Mouse (Mus musculus) lung, embryonic 15.5 days (tissue): ENCODE results near the gene Umps. TPM values are rescaled to one million over a fixed set of nuclear protein-coding genes. Genes with fewer than 3 reads are reported as not detected.

Experiments
- ATAC-seq: fragments of 200-750 bp; cut with Nextera tagmentation; 2 replicates; pipeline ENCODE4 v1.8.0; 2017; ENCODE audit warnings: moderate number of reproducible peaks, borderline replicate concordance; ENCODE audit not compliant: low FRiP score, low TSS enrichment; ENCODE audit errors: extremely low read depth
- H3K27ac ChIP-seq: fragments of 300-500 bp; sonication (generic); 2 replicates; pipeline ENCODE4 v1.5.1; 2015; ENCODE audit warnings: moderate library complexity, mild to moderate bottlenecking, inconsistent platforms
- H3K27me3 ChIP-seq: fragments of 300-500 bp; sonication (generic); 2 replicates; pipeline ENCODE4 v1.6.1; 2015; ENCODE audit warnings: inconsistent platforms
- H3K36me3 ChIP-seq: fragments of 300-500 bp; sonication (generic); 2 replicates; pipeline ENCODE4 v1.6.1; 2015; ENCODE audit warnings: inconsistent platforms
- H3K4me1 ChIP-seq: fragments of 300-500 bp; sonication (generic); 2 replicates; pipeline ENCODE4 v1.6.1; 2015; ENCODE audit warnings: inconsistent platforms
- H3K4me2 ChIP-seq: fragments of 300-500 bp; sonication (generic); 2 replicates; pipeline ENCODE4 v1.6.1; 2015; ENCODE audit warnings: inconsistent platforms, mild to moderate bottlenecking, moderate library complexity
- H3K4me3 ChIP-seq: fragments of 300-500 bp; sonication (generic); 2 replicates; pipeline ENCODE4 v1.5.1; 2015; ENCODE audit warnings: mild to moderate bottlenecking, inconsistent platforms
- H3K9ac ChIP-seq: fragments of 300-500 bp; sonication (generic); 2 replicates; pipeline ENCODE4 v1.6.1; 2015; ENCODE audit warnings: inconsistent platforms
- H3K9me3 ChIP-seq: fragments of 300-500 bp; sonication (generic); 2 replicates; pipeline ENCODE4 v1.6.1; 2016; ENCODE audit warnings: inconsistent platforms
- WGBS: fragments of 180-500 bp; shearing (Covaris S2); methylation state at CpG from one replicate; pipeline ENCODE4 v1.1.7; 2015; 5-methylcytosine and 5-hydroxymethylcytosine counted together
- polyA plus RNA-seq: library from polyadenylated mRNA; unstranded; fragments of >200 nt; fragmentation: Nextera tagmentation; extraction: Ambion mirVana; gene quantifications from 2 replicates; pipeline ENCODE4 v1.2.1, GENCODE M21; 2015

Umps gene
- polyA plus RNA-seq, 1 experiment from 2014 or later = 56.0 TPM

GRCm38 (mm10) chr16:33939133-33939531, 27.7 kb downstream of the Umps start:
- Histone ChIP-seq H3K27me3 (peaks cover 15% of the 10 kb centered on the region; the same call in 1 of the 2 replicates), H3K4me1 (peaks cover 90% of the 10 kb centered on the region), H3K4me3 (no peak overlapping the region), H3K36me3 (no peaks in the 10 kb centered on the region), H3K9ac (no peak overlapping the region), H3K27ac (0 out of 2 replicates have a peak overlapping the region, but pooled peaks have one; percentile 2), H3K9me3 (no peaks in the 10 kb centered on the region), H3K4me2 (no peak overlapping the region)
- 73% methylated on average over 2 of the region's 2 CpGs for WGBS
- no peak for ATAC-seq

- Histone ChIP-seq H3K9me3 (no peaks in the 10 kb centered on the region), H3K4me2 (no peak overlapping the region), H3K4me3 (no peak overlapping the region), H3K36me3 (no peaks in the 10 kb centered on the region), H3K27me3 (peaks cover 15% of the 10 kb centered on the region; the same call in 1 of the 2 replicates), H3K4me1 (peaks cover 90% of the 10 kb centered on the region), H3K27ac (peak overlapping the region; percentile 43; the same call in 1 of the 2 replicates), H3K9ac (no peak overlapping the region)
- 49% methylated on average over 12 of the region's 12 CpGs for WGBS
- ATAC-seq = no peak
Measured at GRCm38 (mm10) chr16:33938311-33939132, 28.3 kb downstream of the Umps start.

DNA sequence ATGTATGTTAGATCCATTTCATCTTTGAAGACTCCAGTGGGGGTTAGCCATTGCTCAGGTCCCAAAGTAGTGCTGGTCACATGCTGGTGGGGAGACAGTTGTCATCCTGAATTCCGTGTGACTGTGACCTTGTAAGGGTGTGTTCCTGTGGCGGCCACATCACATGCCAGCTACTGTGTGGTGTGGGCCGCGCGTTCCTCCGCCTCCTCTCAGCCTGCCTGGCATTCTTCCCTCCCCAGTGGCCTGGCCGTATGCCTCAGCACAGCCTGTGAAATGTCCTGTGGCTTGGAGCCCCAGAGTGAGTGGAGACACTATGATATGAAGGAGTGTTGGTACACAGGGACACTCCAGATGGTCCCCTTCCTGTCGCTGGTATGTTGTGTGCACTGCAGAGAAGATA, 29.3 kb downstream of the Umps start:
- no peak overlapping the region for H3K4me2 ChIP-seq
- 34% methylated on average over 8 of the region's 8 CpGs for WGBS
- H3K4me1 ChIP-seq = peaks cover 91% of the 10 kb centered on the region
- no peaks in the 10 kb centered on the region for H3K36me3 ChIP-seq
- peak overlapping the region; percentile 43; the same call in 1 of the 2 replicates for H3K27ac ChIP-seq
- ATAC-seq = peak; percentile 60
- no peaks in the 10 kb centered on the region for H3K9me3 ChIP-seq
- peaks cover 15% of the 10 kb centered on the region; the same call in 1 of the 2 replicates for H3K27me3 ChIP-seq
- no peak overlapping the region for H3K9ac ChIP-seq
- H3K4me3 ChIP-seq = no peak overlapping the region

GRCm38 (mm10) chr16:33936885-33937284, 30.0 kb downstream of the Umps start:
- Histone ChIP-seq H3K4me2 (no peak overlapping the region), H3K4me1 (peaks cover 86% of the 10 kb centered on the region), H3K36me3 (no peaks in the 10 kb centered on the region), H3K27me3 (peaks cover 15% of the 10 kb centered on the region; the same call in 1 of the 2 replicates), H3K9ac (no peak overlapping the region), H3K27ac (no peak overlapping the region), H3K4me3 (no peak overlapping the region), H3K9me3 (no peaks in the 10 kb centered on the region)
- no peak for ATAC-seq
- WGBS = 71% methylated on average over 4 of the region's 4 CpGs

DNA sequence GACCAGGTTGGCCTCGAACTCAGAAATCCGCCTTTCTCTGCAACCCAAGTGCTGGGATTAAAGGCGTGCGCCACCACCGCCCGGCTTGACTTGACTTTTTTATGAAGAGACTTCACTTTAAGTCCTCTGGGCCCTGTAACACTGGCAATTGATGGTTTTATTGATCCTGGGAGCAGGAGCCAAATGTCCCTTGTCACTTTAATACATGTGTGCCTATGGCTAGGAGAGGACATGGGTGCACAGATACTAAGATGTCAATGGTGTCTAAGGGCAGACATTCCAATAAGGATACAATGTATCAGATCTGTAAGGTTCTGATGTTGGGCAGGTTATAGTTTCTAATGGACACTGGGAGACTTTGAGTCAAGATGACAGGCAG, 31.4 kb downstream of the Umps start:
- peaks cover 77% of the 10 kb centered on the region for H3K4me1 ChIP-seq
- no peak overlapping the region for H3K9ac ChIP-seq
- no peaks in the 10 kb centered on the region for H3K36me3 ChIP-seq
- no peak overlapping the region; the same call in 1 of the 2 replicates for H3K27ac ChIP-seq
- no peak overlapping the region for H3K4me3 ChIP-seq
- no peaks in the 10 kb centered on the region for H3K9me3 ChIP-seq
- no peak overlapping the region for H3K4me2 ChIP-seq
- WGBS = 92% methylated on average over 6 of the region's 6 CpGs
- peaks cover 15% of the 10 kb centered on the region; the same call in 1 of the 2 replicates for H3K27me3 ChIP-seq
- no peak for ATAC-seq

- peaks cover 71% of the 10 kb centered on the region for H3K4me1 ChIP-seq
- H3K4me3 ChIP-seq = no peak overlapping the region
- H3K9me3 ChIP-seq = no peaks in the 10 kb centered on the region
- no peak overlapping the region for H3K4me2 ChIP-seq
- H3K27me3 ChIP-seq = peaks cover 15% of the 10 kb centered on the region; the same call in 1 of the 2 replicates
- no peak overlapping the region for H3K9ac ChIP-seq
- 30% methylated on average over 5 of the region's 5 CpGs for WGBS
- ATAC-seq = peak; percentile 60; the same call in 1 of the 2 replicates
- H3K36me3 ChIP-seq = no peaks in the 10 kb centered on the region
- peak overlapping the region; percentile 87 for H3K27ac ChIP-seq
Measured at GRCm38 (mm10) chr16:33934701-33935406, 32.0 kb downstream of the Umps start.

- H3K9ac ChIP-seq = no peak overlapping the region
- no peak for ATAC-seq
- no peaks in the 10 kb centered on the region for H3K36me3 ChIP-seq
- H3K27ac ChIP-seq = no peak overlapping the region
- H3K4me2 ChIP-seq = no peak overlapping the region
- no peaks in the 10 kb centered on the region for H3K9me3 ChIP-seq
- WGBS = 86% methylated on average over 11 of the region's 11 CpGs
- peaks cover 64% of the 10 kb centered on the region for H3K4me1 ChIP-seq
- H3K27me3 ChIP-seq = peaks cover 11% of the 10 kb centered on the region; the same call in 1 of the 2 replicates
- no peak overlapping the region for H3K4me3 ChIP-seq
Measured at GRCm38 (mm10) chr16:33933411-33933810, 33.4 kb downstream of the Umps start.

- Histone ChIP-seq H3K4me1 (peaks cover 60% of the 10 kb centered on the region), H3K9ac (no peak overlapping the region), H3K36me3 (no peaks in the 10 kb centered on the region), H3K4me3 (no peak overlapping the region), H3K27ac (no peak overlapping the region), H3K4me2 (no peak overlapping the region), H3K27me3 (peaks cover 6% of the 10 kb centered on the region; the same call in 1 of the 2 replicates), H3K9me3 (no peaks in the 10 kb centered on the region)
- ATAC-seq = no peak
- 44% methylated on average over 5 of the region's 5 CpGs for WGBS
Measured at GRCm38 (mm10) chr16:33932126-33932525, 34.7 kb downstream of the Umps start.

DNA sequence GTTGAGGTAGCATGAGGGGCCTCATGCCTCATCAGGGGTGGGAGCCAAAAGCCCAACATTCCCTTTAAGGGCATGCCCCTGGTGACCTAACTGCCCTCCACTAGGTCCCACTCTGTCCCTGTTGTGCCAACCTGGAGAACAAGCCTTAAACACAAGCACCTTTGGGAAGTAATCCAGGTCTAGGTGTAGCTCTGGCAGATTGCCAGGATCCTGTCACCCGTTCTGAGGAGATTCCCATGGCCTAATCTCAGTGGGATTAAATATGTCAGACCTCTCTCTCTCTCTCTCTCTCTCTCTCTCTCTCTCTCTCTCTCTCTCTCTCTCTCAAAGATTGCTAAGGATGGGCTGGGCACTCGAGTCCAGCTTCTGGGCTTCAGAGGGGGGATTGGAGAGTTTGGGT, 35.2 kb downstream of the Umps start:
- 25% methylated on average over 2 of the region's 2 CpGs for WGBS
- peaks cover 55% of the 10 kb centered on the region for H3K4me1 ChIP-seq
- H3K4me3 ChIP-seq = no peak overlapping the region
- no peak for ATAC-seq
- H3K27me3 ChIP-seq = peaks cover 2% of the 10 kb centered on the region; the same call in 1 of the 2 replicates
- H3K9ac ChIP-seq = no peak overlapping the region
- no peaks in the 10 kb centered on the region for H3K9me3 ChIP-seq
- no peak overlapping the region for H3K4me2 ChIP-seq
- H3K27ac ChIP-seq = no peak overlapping the region
- H3K36me3 ChIP-seq = no peaks in the 10 kb centered on the region

DNA sequence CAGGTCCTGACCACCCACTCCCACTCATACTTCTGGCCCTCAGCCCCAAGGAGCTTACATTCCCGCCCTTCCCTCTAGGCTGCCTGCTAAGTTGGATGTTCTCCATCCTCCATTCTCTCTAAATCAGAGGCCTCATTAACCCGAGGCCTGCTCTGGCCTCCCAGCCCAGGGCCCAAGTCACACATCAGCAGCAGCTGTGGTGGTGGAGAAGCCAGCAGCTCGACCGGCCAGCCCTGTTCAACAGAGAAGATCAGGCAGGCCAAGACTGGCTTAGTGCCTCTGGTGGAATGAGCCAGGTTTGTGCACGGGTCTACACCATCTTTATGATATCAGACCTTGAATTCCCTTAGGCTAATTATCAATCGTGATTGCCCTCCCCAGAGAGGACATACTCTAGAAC, 36.1 kb downstream of the Umps start:
- WGBS = 75% methylated on average over 6 of the region's 6 CpGs
- ATAC-seq = no peak

DNA sequence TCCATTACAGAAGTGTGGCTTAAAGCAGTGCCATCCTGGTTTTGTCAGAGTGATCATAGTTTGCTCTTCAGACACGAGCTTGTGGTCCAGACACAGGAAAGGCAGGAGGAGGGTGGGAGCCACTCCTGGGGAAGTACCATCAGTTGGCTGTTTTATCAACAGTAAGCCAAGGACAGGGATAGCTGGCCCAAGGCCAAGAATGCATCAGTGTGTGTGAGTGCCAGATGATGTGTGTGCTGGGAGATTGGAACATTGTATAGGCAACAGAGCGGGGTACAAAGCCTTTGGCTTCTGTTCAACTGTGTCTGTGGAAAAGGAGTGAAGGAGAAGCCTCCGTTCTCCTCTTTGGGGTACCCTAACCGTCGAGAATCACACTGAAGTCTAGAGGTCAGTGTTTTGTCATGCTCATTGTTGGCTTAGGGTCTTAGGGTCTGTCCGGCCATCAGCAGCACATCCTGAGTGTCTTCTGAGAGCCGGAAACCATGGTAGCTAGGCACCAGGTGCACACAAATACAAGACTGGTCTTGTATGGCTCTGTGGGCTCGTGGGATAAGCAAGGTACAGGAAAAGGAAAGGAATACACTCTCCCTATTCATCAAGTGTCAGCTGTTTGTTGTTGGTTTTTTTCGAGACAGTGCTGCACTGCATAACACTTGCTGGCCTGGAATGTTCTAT, 37.9 kb downstream of the Umps start:
- Histone ChIP-seq H3K27me3 (no peaks in the 10 kb centered on the region), H3K4me2 (no peak overlapping the region), H3K9ac (no peak overlapping the region), H3K4me3 (no peak overlapping the region), H3K36me3 (no peaks in the 10 kb centered on the region), H3K9me3 (no peaks in the 10 kb centered on the region), H3K4me1 (peaks cover 34% of the 10 kb centered on the region), H3K27ac (no peak overlapping the region; the same call in 1 of the 2 replicates)
- WGBS = 32% methylated on average over 9 of the region's 9 CpGs
- peak; percentile 47; the same call in 1 of the 2 replicates for ATAC-seq

More for the DNA sequence above, 36.1 kb downstream of the Umps start:
- H3K27ac ChIP-seq = 0 out of 2 replicates have a peak overlapping the region, but pooled peaks have one; percentile 13
- H3K9ac ChIP-seq = no peak overlapping the region
- H3K4me1 ChIP-seq = peaks cover 46% of the 10 kb centered on the region
- no peaks in the 10 kb centered on the region for H3K27me3 ChIP-seq
- H3K36me3 ChIP-seq = no peaks in the 10 kb centered on the region
- H3K4me2 ChIP-seq = no peak overlapping the region
- H3K9me3 ChIP-seq = no peaks in the 10 kb centered on the region
- H3K4me3 ChIP-seq = no peak overlapping the region
